Mouse (Mus musculus): ENCODE measurements at regions not wholly inside any gene's neighbourhood (a gene's known extent, or its start where the extent isn't known, plus 50 kb on each side); places are given as distances from the start of the nearest gene placed in this dataset.

- no peak overlapping the region for H3K9ac ChIP-seq
These were observed 61.1 kb upstream of the Xpa start for GRCm38 (mm10) chr4:46257061-46257795.

DNA sequence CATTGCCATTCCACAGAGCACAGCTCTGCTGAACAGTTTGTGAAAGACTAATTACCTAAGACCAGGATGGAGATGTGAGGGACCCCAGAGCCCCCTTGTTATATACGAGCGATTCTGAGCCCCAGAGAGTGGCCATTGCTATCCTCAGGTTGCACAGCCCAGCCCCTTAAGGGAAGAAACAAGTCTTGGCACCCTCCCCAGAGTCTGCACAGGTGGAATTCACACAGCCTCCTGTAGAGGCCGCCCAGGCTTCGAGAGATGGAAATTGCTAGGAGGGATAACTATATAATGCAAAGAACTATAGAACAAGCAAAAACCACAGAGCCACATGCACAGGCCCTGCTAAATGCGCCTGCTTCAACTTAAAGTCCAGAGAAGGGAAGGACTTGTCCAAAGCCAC is 62.7 kb upstream of the Xpa start:
- no peak overlapping the region for H3K4me2 ChIP-seq
- H3K4me3 ChIP-seq (replicated peaks) = no peak overlapping the region
- no peaks in the 10 kb centered on the region for H3K27me3 ChIP-seq
- H3K9me3 ChIP-seq (replicated peaks) = no peaks in the 10 kb centered on the region
- H3K9ac ChIP-seq = no peak overlapping the region
- 69% methylated on average over 5 of the region's 5 CpGs for WGBS
- no peak for ATAC-seq (replicated peaks; ENCODE audit: low FRiP score)
- no peaks in the 10 kb centered on the region for H3K36me3 ChIP-seq
- no peak overlapping the region for H3K27ac ChIP-seq
- 0 out of 2 replicates have a peak, but pooled peaks cover 3% of the 10 kb centered on the region for H3K4me1 ChIP-seq

More at GRCm38 (mm10) chr4:46257061-46257795, 61.1 kb upstream of the Xpa start:
- Histone ChIP-seq H3K27ac (no peak overlapping the region), H3K4me2 (no peak overlapping the region), H3K9me3 (replicated peaks) (no peaks in the 10 kb centered on the region), H3K4me1 (0 out of 2 replicates have a peak, but pooled peaks cover 3% of the 10 kb centered on the region), H3K27me3 (no peaks in the 10 kb centered on the region), H3K4me3 (replicated peaks) (no peak overlapping the region), H3K36me3 (no peaks in the 10 kb centered on the region)
- WGBS = 55% methylated on average over 12 of the region's 12 CpGs
- ATAC-seq (replicated peaks; ENCODE audit: low FRiP score) = no peak

DNA sequence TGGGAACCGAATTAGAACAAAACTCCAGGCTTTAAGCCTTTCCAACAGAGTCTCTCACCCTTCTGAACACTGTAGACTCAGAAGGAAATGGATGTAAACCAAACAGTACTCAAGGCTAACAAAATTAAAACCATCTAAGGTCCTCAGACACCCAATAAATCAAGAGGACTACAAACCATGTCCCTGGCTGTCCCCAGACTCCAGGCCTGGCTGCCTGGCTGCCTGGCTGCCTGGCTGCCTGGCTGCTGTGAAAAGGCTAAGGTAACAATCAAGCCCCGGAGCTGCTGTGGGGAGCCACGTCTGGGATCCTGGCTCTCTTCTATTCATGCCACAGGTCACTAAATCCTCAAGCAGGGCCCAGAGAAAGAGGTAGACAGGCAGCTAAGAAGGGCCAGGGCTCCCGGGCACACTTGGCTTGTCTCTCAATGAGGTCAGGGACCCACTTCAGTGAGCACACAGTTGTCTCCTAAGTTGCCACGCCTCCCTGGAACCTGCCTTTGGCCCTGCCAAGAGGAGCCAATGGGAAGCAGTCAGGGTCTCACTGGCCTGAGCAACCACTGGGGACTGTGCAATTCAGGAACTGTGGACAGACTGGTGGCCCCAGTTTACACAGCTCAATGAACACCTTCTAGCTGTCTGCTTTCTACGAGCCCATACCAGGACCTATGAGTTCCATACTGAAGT is 72.6 kb upstream of the Xpa start:
- 19% methylated on average over 6 of the region's 6 CpGs for WGBS
- Histone ChIP-seq H3K9me3 (replicated peaks) (no peaks in the 10 kb centered on the region), H3K4me3 (replicated peaks) (no peak overlapping the region), H3K36me3 (no peaks in the 10 kb centered on the region), H3K4me2 (0 out of 2 replicates have a peak overlapping the region, but pooled peaks have one; percentile 3), H3K27ac (peak overlapping the region; percentile 65), H3K9ac (no peak overlapping the region), H3K27me3 (no peaks in the 10 kb centered on the region), H3K4me1 (peaks cover 36% of the 10 kb centered on the region)
- ATAC-seq (replicated peaks; ENCODE audit: low FRiP score) = peak; percentile 80

DNA sequence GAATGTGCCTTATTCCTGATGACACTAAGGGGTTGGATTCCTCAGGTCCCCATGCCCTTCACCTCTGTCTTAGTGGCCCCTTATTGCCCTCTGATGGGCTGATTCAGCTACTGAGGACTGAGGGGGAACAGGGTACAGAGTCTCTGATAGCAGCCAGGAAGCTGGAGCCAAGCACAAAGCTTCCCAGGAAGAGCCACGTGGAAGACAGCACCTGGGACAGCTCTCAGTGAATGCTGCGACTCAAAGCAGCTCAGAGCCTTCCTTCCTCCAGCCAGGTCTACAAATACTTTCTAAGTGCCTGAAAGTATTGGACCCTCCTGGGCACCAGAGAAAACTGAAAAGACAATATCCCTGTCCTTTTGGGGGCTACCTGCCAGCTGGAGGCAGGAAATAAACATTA is 72.3 kb upstream of the Foxe1 start:
- no peak for ATAC-seq (replicated peaks; ENCODE audit: low FRiP score)
- Histone ChIP-seq H3K27me3 (no peaks in the 10 kb centered on the region), H3K4me1 (peaks cover 35% of the 10 kb centered on the region), H3K9me3 (replicated peaks) (no peaks in the 10 kb centered on the region), H3K4me2 (no peak overlapping the region), H3K9ac (no peak overlapping the region), H3K27ac (no peak overlapping the region), H3K4me3 (replicated peaks) (no peak overlapping the region), H3K36me3 (no peaks in the 10 kb centered on the region)
- WGBS = 2% methylated on average over 2 of the region's 2 CpGs

DNA sequence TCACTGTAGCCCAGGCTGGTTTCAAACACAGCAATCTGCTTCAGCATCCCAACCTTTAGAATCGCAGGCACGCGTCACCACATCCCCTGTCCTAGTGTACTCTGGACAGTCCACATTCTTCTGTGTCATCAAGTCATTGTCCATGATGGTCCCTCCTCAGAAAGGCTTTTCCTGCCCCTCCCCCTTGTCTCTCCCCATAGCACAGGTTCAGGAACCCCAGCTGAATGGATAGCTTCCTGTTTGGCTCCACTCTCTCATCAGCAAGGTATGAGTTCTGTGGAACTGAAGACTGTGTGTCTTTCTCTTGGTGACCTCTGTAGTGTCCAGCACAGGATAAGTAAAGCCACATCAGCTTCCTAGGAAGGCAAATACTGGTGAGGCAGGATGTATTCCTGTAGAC is 67.6 kb upstream of the Foxe1 start:
- Histone ChIP-seq H3K4me1 (peaks cover 13% of the 10 kb centered on the region), H3K27ac (no peak overlapping the region), H3K9me3 (replicated peaks) (no peaks in the 10 kb centered on the region), H3K4me3 (replicated peaks) (no peak overlapping the region), H3K4me2 (no peak overlapping the region), H3K27me3 (peaks cover 7% of the 10 kb centered on the region; the same call in 1 of the 2 replicates), H3K36me3 (no peaks in the 10 kb centered on the region), H3K9ac (no peak overlapping the region)
- WGBS = 75% methylated on average over 3 of the region's 3 CpGs
- 0 out of 2 replicates have a peak, but pooled peaks have one; percentile 33 for ATAC-seq (replicated peaks; ENCODE audit: low FRiP score)

DNA sequence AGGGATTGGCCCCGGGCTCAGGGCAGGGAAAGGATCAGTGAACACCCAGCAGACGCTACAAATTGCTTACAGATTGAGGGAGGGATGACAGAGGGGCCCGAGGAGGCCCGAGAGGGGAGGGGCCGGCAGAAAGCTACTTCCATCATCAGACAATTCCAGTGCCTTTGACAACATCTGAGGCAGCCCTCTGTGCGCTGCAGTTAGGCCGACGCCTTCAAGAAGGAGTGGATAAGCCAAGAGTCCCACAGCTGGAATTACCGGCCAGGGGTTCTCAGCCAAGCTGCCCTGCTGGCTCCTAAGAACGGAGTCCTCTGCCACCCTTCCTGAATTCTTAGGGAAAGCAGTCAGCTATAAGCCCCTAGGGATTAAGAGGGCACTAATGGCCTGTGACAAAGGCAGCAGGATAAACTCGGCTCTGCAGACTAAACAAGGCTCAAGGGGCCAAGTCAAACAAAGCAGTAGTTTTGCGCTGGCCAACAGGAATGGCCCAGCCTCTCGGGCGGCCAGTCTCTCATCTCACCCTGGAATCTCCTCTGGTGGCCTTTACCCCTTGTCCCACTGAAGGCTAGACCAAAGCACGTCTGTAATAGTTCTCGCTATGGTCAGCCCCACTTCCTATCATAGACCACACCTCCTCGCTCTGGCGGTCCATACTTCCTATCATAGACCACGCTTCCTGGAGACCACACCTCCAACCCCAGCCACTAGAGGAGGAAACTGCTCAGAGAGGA is 66.4 kb upstream of the Foxe1 start:
- peak overlapping the region; percentile 32 for H3K4me2 ChIP-seq
- no peaks in the 10 kb centered on the region for H3K36me3 ChIP-seq
- H3K9me3 ChIP-seq (replicated peaks) = no peaks in the 10 kb centered on the region
- no peak overlapping the region for H3K4me3 ChIP-seq (replicated peaks)
- H3K27ac ChIP-seq = 0 out of 2 replicates have a peak overlapping the region, but pooled peaks have one; percentile 32
- peaks cover 7% of the 10 kb centered on the region; the same call in 1 of the 2 replicates for H3K27me3 ChIP-seq
- 18% methylated on average over 19 of the region's 19 CpGs for WGBS
- H3K4me1 ChIP-seq = peaks cover 13% of the 10 kb centered on the region
- ATAC-seq (replicated peaks; ENCODE audit: low FRiP score) = no peak
- no peak overlapping the region for H3K9ac ChIP-seq

DNA sequence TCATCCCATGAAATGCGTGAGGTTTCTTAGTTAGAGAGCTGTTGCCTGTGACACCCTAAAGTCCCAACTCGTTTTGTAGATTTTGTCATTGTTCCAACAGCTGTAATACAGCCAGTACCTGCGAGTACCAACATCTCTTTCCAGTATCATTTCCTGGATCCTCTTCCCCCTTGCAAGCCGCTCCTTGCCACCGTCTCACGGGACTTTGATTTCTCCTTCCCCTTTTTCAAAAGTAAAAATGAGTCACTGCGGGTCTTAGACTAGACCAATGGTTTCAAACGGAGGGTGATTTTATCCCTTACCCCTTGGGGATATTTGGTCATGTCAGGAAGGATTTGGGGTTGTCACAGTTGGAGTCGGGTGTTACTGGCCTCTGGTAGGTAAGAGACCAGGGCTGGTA is 56.5 kb upstream of the Foxe1 start:
- Histone ChIP-seq H3K27ac (no peak overlapping the region), H3K36me3 (no peaks in the 10 kb centered on the region), H3K4me1 (no peaks in the 10 kb centered on the region), H3K4me3 (replicated peaks) (no peak overlapping the region), H3K4me2 (no peak overlapping the region), H3K27me3 (no peaks in the 10 kb centered on the region), H3K9me3 (replicated peaks) (0 out of 2 replicates have a peak, but pooled peaks cover 5% of the 10 kb centered on the region), H3K9ac (no peak overlapping the region)
- no peak for ATAC-seq (replicated peaks; ENCODE audit: low FRiP score)
- WGBS = 90% methylated on average over 9 of the region's 9 CpGs

DNA sequence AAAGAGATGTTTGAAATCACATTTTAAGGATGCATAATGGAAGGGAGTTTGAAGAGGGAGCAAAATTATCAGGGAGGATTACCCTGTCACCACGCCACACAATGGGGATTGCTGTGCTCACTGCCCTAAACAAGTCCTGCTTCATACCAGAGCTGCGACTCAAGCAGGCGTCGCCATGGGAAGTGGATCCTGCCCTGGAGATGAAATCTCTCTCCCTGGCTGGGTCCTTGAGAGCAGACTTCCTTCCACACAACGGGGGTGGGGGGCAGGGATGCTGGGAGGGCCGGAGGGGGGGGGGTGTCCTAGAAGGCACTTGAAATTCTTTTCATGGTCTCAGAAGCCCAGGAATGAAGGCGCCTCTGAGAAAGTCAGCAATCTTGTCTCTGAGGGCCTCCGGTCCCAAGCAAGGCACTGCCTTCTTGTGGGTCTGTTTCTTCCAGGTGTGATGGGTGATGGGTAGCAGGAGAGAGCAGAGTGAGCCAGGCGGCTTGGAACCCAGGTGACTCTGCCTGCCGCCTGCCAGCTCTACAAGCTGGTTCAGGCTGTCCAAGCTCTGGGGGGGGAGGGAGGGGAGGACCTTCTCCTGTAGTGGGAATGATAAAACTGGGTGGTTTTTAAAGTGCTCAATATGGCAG is 51.7 kb upstream of the Foxe1 start:
- no peak overlapping the region for H3K9ac ChIP-seq
- H3K4me2 ChIP-seq = no peak overlapping the region
- no peak overlapping the region for H3K4me3 ChIP-seq (replicated peaks)
- H3K27ac ChIP-seq = no peak overlapping the region
- H3K27me3 ChIP-seq = no peaks in the 10 kb centered on the region
- 45% methylated on average over 10 of the region's 10 CpGs for WGBS
- H3K9me3 ChIP-seq (replicated peaks) = 0 out of 2 replicates have a peak, but pooled peaks cover 5% of the 10 kb centered on the region
- H3K4me1 ChIP-seq = no peaks in the 10 kb centered on the region
- ATAC-seq (replicated peaks; ENCODE audit: low FRiP score) = no peak
- no peaks in the 10 kb centered on the region for H3K36me3 ChIP-seq

All from kidney, embryonic 15.5 days (tissue).